Mouse (Mus musculus): ENCODE results near the gene Duxf3. TPM values are rescaled to one million over a fixed set of nuclear protein-coding genes. Genes with fewer than 3 reads are reported as not detected.
"Not testable (repeated sequence)": the region's sequence is repeated elsewhere in the genome, so short reads cannot be mapped to it uniquely, and the experiment has no call there.

Duxf3 gene
- not detected in 2 replicates for polyA plus RNA-seq (2015; fragmentation: Nextera tagmentation; extraction: Ambion mirVana)

GRCm38 (mm10) chr10:58232641-58232969 lies at the start of gene Duxf3:
TSS of gene Duxf3 (minus strand) at chr10:58232675.
- ATAC-seq (ENCODE audit: insufficient number of reproducible peaks, low FRiP score, low TSS enrichment, low read depth), result peak; percentile 53
- H3K4me2 ChIP-seq (replicated peaks); H3K27me3 ChIP-seq; H3K4me3 ChIP-seq (replicated peaks); H3K9ac ChIP-seq; H3K27ac ChIP-seq (replicated peaks); H3K36me3 ChIP-seq; H3K4me1 ChIP-seq: not testable (repeated sequence)
- 83% methylated on average over 8 of the region's 8 CpGs for WGBS
- peaks cover 18% of the 10 kb centered on the region for H3K9me3 ChIP-seq (replicated peaks)

DNA sequence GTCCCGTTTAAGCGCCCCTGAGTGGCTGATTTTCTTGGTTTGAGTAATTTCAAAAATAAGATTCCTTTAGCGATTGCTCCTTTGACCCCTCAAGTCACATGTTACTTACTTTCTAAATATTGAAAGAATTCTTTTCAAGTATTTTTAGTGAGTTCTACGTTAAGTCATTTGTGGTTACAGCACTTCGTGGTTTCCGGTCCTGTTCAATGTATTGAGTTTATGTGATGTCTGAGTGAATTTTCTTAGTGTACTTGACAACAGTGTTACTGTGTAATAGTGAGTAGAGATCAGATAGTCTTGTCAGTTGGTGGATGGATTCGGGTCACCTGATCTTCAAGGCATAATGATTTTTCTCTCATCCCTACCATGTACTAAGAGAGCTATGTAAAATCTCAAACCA lies 49.8 kb upstream of the Duxf3 start:
- Histone ChIP-seq H3K27ac (replicated peaks) (no peak overlapping the region), H3K4me3 (replicated peaks) (no peak overlapping the region), H3K9ac (no peak overlapping the region), H3K4me1 (no peaks in the 10 kb centered on the region), H3K9me3 (replicated peaks) (no peaks in the 10 kb centered on the region), H3K4me2 (replicated peaks) (no peak overlapping the region), H3K36me3 (peaks cover 43% of the 10 kb centered on the region), H3K27me3 (no peaks in the 10 kb centered on the region)
- 85% methylated on average over 7 of the region's 7 CpGs for WGBS
- no peak for ATAC-seq (ENCODE audit: insufficient number of reproducible peaks, low FRiP score, low TSS enrichment, low read depth)

DNA sequence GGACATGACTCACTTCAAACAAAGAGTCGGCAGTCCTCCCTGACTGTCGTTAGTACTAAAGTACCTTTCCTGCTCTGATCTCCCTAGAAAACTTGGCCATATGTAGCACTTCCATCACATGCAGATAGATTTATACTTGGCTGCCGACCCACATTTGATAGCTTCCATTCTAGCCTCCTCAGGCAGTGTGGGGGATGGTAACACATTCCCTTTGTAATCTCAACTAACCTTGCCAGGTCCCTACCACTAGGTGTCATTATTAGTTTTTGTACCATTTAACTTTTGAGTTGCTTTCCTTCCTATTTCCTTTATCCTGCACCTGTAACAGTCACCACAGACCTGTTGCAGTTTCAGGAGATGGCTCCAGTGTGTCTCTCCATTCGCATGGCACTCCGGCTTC lies 26.0 kb upstream of the Duxf3 start:
- Histone ChIP-seq H3K27me3 (no peaks in the 10 kb centered on the region), H3K27ac (replicated peaks) (no peak overlapping the region), H3K36me3 (peaks cover 29% of the 10 kb centered on the region), H3K9me3 (replicated peaks) (no peaks in the 10 kb centered on the region), H3K4me2 (replicated peaks) (no peak overlapping the region), H3K9ac (no peak overlapping the region), H3K4me1 (peaks cover 4% of the 10 kb centered on the region), H3K4me3 (replicated peaks) (no peak overlapping the region)
- WGBS, result 72% methylated on average over 5 of the region's 5 CpGs
- ATAC-seq (ENCODE audit: insufficient number of reproducible peaks, low FRiP score, low TSS enrichment, low read depth), result no peak

GRCm38 (mm10) chr10:58255954-58256353 lies 23.5 kb upstream of the Duxf3 start:
- H3K4me3 ChIP-seq (replicated peaks), result peak overlapping the region; percentile 93
- no peaks in the 10 kb centered on the region for H3K9me3 ChIP-seq (replicated peaks)
- ATAC-seq (ENCODE audit: insufficient number of reproducible peaks, low FRiP score, low TSS enrichment, low read depth), result no peak
- peak overlapping the region; percentile 47 for H3K4me2 ChIP-seq (replicated peaks)
- H3K4me1 ChIP-seq, result peaks cover 4% of the 10 kb centered on the region
- H3K27me3 ChIP-seq, result no peaks in the 10 kb centered on the region
- peak overlapping the region; percentile 74; the same call in 1 of the 2 replicates for H3K9ac ChIP-seq
- WGBS, result 1% methylated on average over 4 of the region's 4 CpGs
- no peak overlapping the region for H3K27ac ChIP-seq (replicated peaks)
- peaks cover 14% of the 10 kb centered on the region for H3K36me3 ChIP-seq

DNA sequence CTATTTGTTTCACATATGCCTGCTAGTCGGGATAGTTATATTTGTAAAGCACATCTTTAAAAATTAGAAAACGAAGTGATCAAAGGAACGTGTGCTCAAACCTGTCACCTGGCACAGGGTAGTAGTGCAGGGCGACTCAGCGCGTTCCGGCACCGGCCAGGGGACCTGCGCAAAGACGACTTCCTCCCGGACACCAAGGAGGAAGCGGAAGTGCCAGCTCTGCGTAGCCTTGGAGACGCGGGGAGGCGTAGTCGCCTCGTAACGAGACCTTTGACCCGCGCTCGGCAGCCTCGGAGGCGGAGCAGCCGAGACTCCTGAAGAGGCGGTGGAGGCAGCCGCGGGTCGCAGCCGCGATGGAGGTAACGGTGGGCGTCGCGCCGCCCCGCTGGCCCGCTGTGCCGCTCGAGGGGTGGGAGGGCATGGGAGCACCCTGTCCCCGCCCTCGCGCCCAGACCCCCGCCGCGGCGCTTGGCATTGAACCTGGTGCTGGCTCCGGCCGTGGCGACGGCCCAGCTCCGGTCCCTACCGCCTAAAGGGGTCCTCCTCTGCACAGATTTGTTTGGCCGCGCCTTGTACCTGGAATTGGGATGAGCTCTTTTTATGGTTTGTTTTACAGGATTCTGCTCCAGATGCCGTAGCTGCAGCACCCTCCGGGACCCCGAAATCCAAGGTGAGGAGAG lies 22.9 kb upstream of the Duxf3 start, which contains the start of gene Gcc2:
Gene Gcc2, plus strand, starts transcription at position 285 of the 680 bp plus-strand sequence.
- WGBS, result under 1% methylated on average over 58 of the region's 58 CpGs
- ATAC-seq (ENCODE audit: insufficient number of reproducible peaks, low FRiP score, low TSS enrichment, low read depth), result peak; percentile 97
- Histone ChIP-seq H3K9ac (peak within 1 kb of the TSS; percentile 74), H3K27ac (replicated peaks) (peak within 1 kb of the TSS; percentile 81), H3K4me1 (peaks cover 4% of the 10 kb centered on the region), H3K4me3 (replicated peaks) (peak within 1 kb of the TSS; percentile 93), H3K9me3 (replicated peaks) (no peaks in the 10 kb centered on the region), H3K4me2 (replicated peaks) (peak within 1 kb of the TSS; percentile 47), H3K27me3 (no peaks in the 10 kb centered on the region), H3K36me3 (peaks cover 11% of the 10 kb centered on the region)

GRCm38 (mm10) chr10:58254635-58255175 lies 22.2 kb upstream of the Duxf3 start:
- Histone ChIP-seq H3K36me3 (peaks cover 6% of the 10 kb centered on the region; the same call in 1 of the 2 replicates), H3K4me2 (replicated peaks) (peak overlapping the region; percentile 47), H3K9me3 (replicated peaks) (no peaks in the 10 kb centered on the region), H3K4me3 (replicated peaks) (peak overlapping the region; percentile 93), H3K4me1 (peaks cover 4% of the 10 kb centered on the region), H3K9ac (no peak overlapping the region), H3K27ac (replicated peaks) (no peak overlapping the region), H3K27me3 (no peaks in the 10 kb centered on the region)
- ATAC-seq (ENCODE audit: insufficient number of reproducible peaks, low FRiP score, low TSS enrichment, low read depth), result no peak
- 27% methylated on average over 6 of the region's 6 CpGs for WGBS

DNA sequence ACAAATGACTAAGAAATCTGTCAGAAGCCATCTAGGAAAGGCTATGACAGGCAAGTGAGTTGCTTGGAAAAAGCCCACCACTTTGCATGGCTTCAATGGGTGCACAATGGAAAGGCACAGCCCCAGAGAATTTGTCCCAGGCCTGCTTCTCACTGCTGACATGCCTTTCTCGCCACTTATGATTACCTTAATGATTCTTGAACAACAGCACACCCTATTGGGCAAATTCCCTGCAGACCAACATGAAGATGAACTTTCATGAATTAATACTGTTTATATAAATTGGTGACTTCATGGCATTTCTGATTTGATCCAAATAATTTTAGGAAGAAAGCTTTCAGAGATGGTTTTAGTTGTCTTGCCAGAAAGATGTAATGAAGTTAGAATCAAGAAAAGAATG lies 17.1 kb upstream of the Duxf3 start:
- no peak overlapping the region for H3K4me3 ChIP-seq (replicated peaks)
- WGBS, result 14% methylated on average over 1 of the region's 1 CpGs
- no peak overlapping the region for H3K27ac ChIP-seq (replicated peaks)
- no peaks in the 10 kb centered on the region for H3K27me3 ChIP-seq
- H3K4me1 ChIP-seq, result peaks cover 1% of the 10 kb centered on the region; the same call in 1 of the 2 replicates
- H3K9ac ChIP-seq, result no peak overlapping the region
- no peak for ATAC-seq (ENCODE audit: insufficient number of reproducible peaks, low FRiP score, low TSS enrichment, low read depth)
- no peak overlapping the region for H3K4me2 ChIP-seq (replicated peaks)
- no peaks in the 10 kb centered on the region for H3K9me3 ChIP-seq (replicated peaks)
- no peaks in the 10 kb centered on the region for H3K36me3 ChIP-seq

GRCm38 (mm10) chr10:58238984-58239740 lies 6.7 kb upstream of the Duxf3 start:
- H3K9ac ChIP-seq; H3K4me3 ChIP-seq (replicated peaks); H3K4me1 ChIP-seq; H3K36me3 ChIP-seq; H3K27ac ChIP-seq (replicated peaks); H3K9me3 ChIP-seq (replicated peaks); H3K27me3 ChIP-seq; H3K4me2 ChIP-seq (replicated peaks): not testable (repeated sequence)
- 81% methylated on average over 8 of the region's 8 CpGs for WGBS
- peak; percentile 92 for ATAC-seq (ENCODE audit: insufficient number of reproducible peaks, low FRiP score, low TSS enrichment, low read depth)

DNA sequence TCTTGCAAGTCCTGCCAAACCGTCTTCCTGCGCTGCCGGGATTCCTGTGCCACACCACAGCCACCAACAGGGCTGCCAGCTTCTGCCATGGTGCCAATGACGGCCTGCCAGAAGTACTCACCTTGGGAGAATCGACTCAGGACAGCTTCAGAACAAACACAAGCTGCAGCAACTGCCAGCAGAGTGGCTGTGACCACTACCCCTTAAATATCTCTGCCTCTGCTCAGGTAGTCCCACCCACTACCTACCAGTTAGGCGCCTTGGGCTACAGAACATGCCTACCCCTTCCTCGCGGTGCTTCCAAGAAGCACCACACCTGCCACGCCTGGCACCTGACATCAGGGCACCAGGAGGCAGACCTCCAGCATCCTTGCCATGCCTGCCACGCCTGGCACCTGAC lies 4.1 kb upstream of the Duxf3 start, which contains the start of gene Gm4981:
Gene Gm4981, minus strand, starts transcription at position 89 of the 400 bp plus-strand sequence.
- Histone ChIP-seq H3K9me3 (replicated peaks) (peaks cover 18% of the 10 kb centered on the region), H3K4me3 (replicated peaks) (no peak within 1 kb of the TSS), H3K9ac (no peak within 1 kb of the TSS), H3K4me1 (no peaks in the 10 kb centered on the region), H3K27ac (replicated peaks) (no peak within 1 kb of the TSS), H3K27me3 (no peaks in the 10 kb centered on the region), H3K36me3 (no peaks in the 10 kb centered on the region), H3K4me2 (replicated peaks) (no peak within 1 kb of the TSS)
- ATAC-seq (ENCODE audit: insufficient number of reproducible peaks, low FRiP score, low TSS enrichment, low read depth), result no peak
- 86% methylated on average over 10 of the region's 10 CpGs for WGBS

GRCm38 (mm10) chr10:58234985-58235384 lies 2.5 kb upstream of the Duxf3 start:
- peaks cover 22% of the 10 kb centered on the region for H3K9me3 ChIP-seq (replicated peaks)
- not testable (repeated sequence) for H3K27me3 ChIP-seq; H3K27ac ChIP-seq (replicated peaks); H3K4me1 ChIP-seq; ATAC-seq (ENCODE audit: insufficient number of reproducible peaks, low FRiP score, low TSS enrichment, low read depth); H3K4me3 ChIP-seq (replicated peaks); H3K9ac ChIP-seq; H3K36me3 ChIP-seq; H3K4me2 ChIP-seq (replicated peaks)
- WGBS, result 85% methylated on average over 4 of the region's 4 CpGs

DNA sequence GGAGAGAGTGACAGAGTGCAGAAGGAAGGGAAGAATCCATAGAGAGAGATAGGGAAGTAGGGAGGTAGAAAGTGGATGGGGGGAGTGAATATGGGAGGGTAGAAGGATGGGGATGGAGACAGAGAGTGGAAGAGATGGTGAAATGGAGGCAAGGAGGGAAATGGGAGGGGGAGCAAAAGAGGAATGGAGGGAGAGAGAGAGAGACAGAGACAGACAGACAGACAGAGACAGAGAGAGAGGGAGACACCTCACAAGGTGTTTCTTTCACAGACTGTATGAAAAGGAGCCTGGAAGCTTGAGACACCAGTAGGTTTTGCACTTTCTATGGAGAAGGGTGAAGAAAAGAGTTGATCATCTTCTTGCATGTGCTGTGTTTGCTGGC lies 1.3 kb upstream of the Duxf3 start:
- H3K9me3 ChIP-seq (replicated peaks), result peaks cover 18% of the 10 kb centered on the region
- not testable (repeated sequence) for H3K36me3 ChIP-seq; ATAC-seq (ENCODE audit: insufficient number of reproducible peaks, low FRiP score, low TSS enrichment, low read depth); H3K9ac ChIP-seq; H3K27ac ChIP-seq (replicated peaks); H3K27me3 ChIP-seq; H3K4me3 ChIP-seq (replicated peaks); H3K4me2 ChIP-seq (replicated peaks); H3K4me1 ChIP-seq

Data from embryonic facial prominence, embryonic 15.5 days (tissue).